Mouse (Mus musculus) MEL (cell line): ENCODE measurements at regions not wholly inside any gene's neighbourhood (a gene's known extent, or its start where the extent isn't known, plus 50 kb on each side); places are given as distances from the start of the nearest gene placed in this dataset.

Source experiments
- DNase-seq: peaks from one replicate; pipeline ENCODE4 v3.0.0; 2011; ENCODE audit warnings: low read depth, low spot score
- H3K27ac ChIP-seq: 2 replicates; pipeline ENCODE4 v1.5.1; 2012; ENCODE audit warnings: low read depth, mild to moderate bottlenecking, control low read depth, low read length, moderate library complexity; ENCODE audit not compliant: control insufficient read depth
- H3K27me3 ChIP-seq, 2 experiments: fragments of 150-350 bp in 1 of 2; sonication (generic) in 1 of 2; 2 replicates each; pipeline ENCODE4 v1.6.1; 2012; ENCODE audit warnings: low read length in 2 of 2, mild to moderate bottlenecking in 2 of 2, improper control_type of control experiment in 1 of 2, moderate library complexity in 1 of 2; ENCODE audit not compliant: insufficient read depth in 2 of 2, control insufficient read depth in 1 of 2
- H3K36me3 ChIP-seq, 2 experiments: 2 replicates each; pipeline ENCODE4 v1.6.1; 2012 to 2014; ENCODE audit warnings: low read length in 2 of 2, improper control_type of control experiment in 1 of 2, inconsistent platforms in 1 of 2, mild to moderate bottlenecking in 1 of 2; ENCODE audit not compliant: insufficient read depth in 2 of 2, control insufficient read depth in 1 of 2
- H3K4me1 ChIP-seq, 2 experiments: fragments of 150-350 bp in 1 of 2; sonication (generic) in 1 of 2; 2 replicates each; pipeline ENCODE4 v1.6.1; 2012; ENCODE audit warnings: low read length in 2 of 2, improper control_type of control experiment in 1 of 2, mild to moderate bottlenecking in 1 of 2; ENCODE audit not compliant: insufficient read depth in 2 of 2, control insufficient read depth in 1 of 2
- H3K4me3 ChIP-seq, 2 experiments: fragments of 150-350 bp in 1 of 2; sonication (generic) in 1 of 2; 2 replicates each; pipeline ENCODE4 v1.5.1; 2012; ENCODE audit warnings: low read depth in 2 of 2, low read length in 2 of 2, mild to moderate bottlenecking in 2 of 2, moderate library complexity in 2 of 2, control low read depth in 1 of 2, improper control_type of control experiment in 1 of 2; ENCODE audit not compliant: control insufficient read depth in 1 of 2, insufficient read depth in 1 of 2
- H3K79me2 ChIP-seq: 2 replicates; pipeline ENCODE4 v1.6.1; 2012; ENCODE audit warnings: mild to moderate bottlenecking, low read length, moderate library complexity; ENCODE audit not compliant: control insufficient read depth, poor library complexity, insufficient read depth
- H3K9ac ChIP-seq: 2 replicates; pipeline ENCODE4 v1.6.1; 2012; ENCODE audit warnings: low read depth, mild to moderate bottlenecking, control low read depth, low read length, moderate library complexity; ENCODE audit not compliant: control insufficient read depth, poor library complexity, severe bottlenecking
- H3K9me3 ChIP-seq: fragments of 150-350 bp; sonication (generic); replicated peaks from 2 replicates; pipeline ENCODE4 v1.6.1; 2012; ENCODE audit warnings: mild to moderate bottlenecking, low read length, improper control_type of control experiment, moderate library complexity; ENCODE audit not compliant: insufficient read depth
- CHD1 ChIP-seq: IDR thresholded peaks from 2 replicates; pipeline ENCODE4 v1.6.1; 2012; ENCODE audit warnings: low read depth, mild to moderate bottlenecking, inconsistent platforms, low read length, improper control_type of control experiment
- CTCF ChIP-seq, 3 experiments: IDR thresholded peaks in 2 of 3; conservative IDR thresholded peaks in 1 of 3; 2 replicates each; pipeline ENCODE4 v1.5.1; 2011 to 2012; ENCODE audit warnings: low read length in 3 of 3, low read depth in 2 of 3, mild to moderate bottlenecking in 2 of 3, improper control_type of control experiment in 1 of 3, inconsistent platforms in 1 of 3, mixed read lengths in 1 of 3, moderate library complexity in 1 of 3; ENCODE audit not compliant: control insufficient read depth in 1 of 3, insufficient read depth in 1 of 3, poor library complexity in 1 of 3, severe bottlenecking in 1 of 3
- E2F4 ChIP-seq: IDR thresholded peaks from 2 replicates; pipeline ENCODE4 v1.6.1; 2011; ENCODE audit warnings: low read depth, low read length, improper control_type of control experiment, borderline replicate concordance
- ELF1 ChIP-seq: IDR thresholded peaks from 2 replicates; pipeline ENCODE4 v1.6.1; 2014; ENCODE audit warnings: low read depth, mild to moderate bottlenecking, inconsistent platforms, low read length, improper control_type of control experiment, moderate library complexity
- EP300 ChIP-seq, 2 experiments: IDR thresholded peaks; 2 replicates each; pipeline ENCODE4 v1.6.1; 2011; ENCODE audit warnings: improper control_type of control experiment in 2 of 2, low read length in 2 of 2, low read depth in 1 of 2, mild to moderate bottlenecking in 1 of 2
- ETS1 ChIP-seq: IDR thresholded peaks from 2 replicates; pipeline ENCODE4 v1.6.1; 2012; ENCODE audit warnings: low read depth, mild to moderate bottlenecking, inconsistent platforms, low read length, improper control_type of control experiment, moderate library complexity
- MAZ ChIP-seq: IDR thresholded peaks from 2 replicates; pipeline ENCODE4 v1.6.1; 2012; ENCODE audit warnings: low read depth, mild to moderate bottlenecking, inconsistent platforms, low read length, improper control_type of control experiment
- POLR2AphosphoS5 ChIP-seq: IDR thresholded peaks from 2 replicates; pipeline ENCODE4 v1.6.1; 2012; ENCODE audit warnings: low read depth, borderline replicate concordance, mild to moderate bottlenecking, inconsistent platforms, low read length, moderate library complexity, mixed read lengths
- UBTF ChIP-seq: IDR thresholded peaks from 2 replicates; pipeline ENCODE4 v1.6.1; 2012; ENCODE audit warnings: low read depth, mild to moderate bottlenecking, inconsistent platforms, low read length, improper control_type of control experiment, moderate library complexity, borderline replicate concordance; ENCODE audit not compliant: insufficient read depth
- USF1 ChIP-seq: IDR thresholded peaks from 2 replicates; pipeline ENCODE4 v1.6.1; 2014; ENCODE audit warnings: low read depth, mild to moderate bottlenecking, inconsistent platforms, low read length, improper control_type of control experiment, moderate library complexity
- USF2 ChIP-seq, 2 experiments: IDR thresholded peaks; 2 replicates each; pipeline ENCODE4 v1.6.1; 2011 to 2012; ENCODE audit warnings: improper control_type of control experiment in 2 of 2, low read length in 2 of 2, borderline replicate concordance in 1 of 2, inconsistent platforms in 1 of 2, low read depth in 1 of 2, mild to moderate bottlenecking in 1 of 2; ENCODE audit not compliant: insufficient read depth in 1 of 2

DNA sequence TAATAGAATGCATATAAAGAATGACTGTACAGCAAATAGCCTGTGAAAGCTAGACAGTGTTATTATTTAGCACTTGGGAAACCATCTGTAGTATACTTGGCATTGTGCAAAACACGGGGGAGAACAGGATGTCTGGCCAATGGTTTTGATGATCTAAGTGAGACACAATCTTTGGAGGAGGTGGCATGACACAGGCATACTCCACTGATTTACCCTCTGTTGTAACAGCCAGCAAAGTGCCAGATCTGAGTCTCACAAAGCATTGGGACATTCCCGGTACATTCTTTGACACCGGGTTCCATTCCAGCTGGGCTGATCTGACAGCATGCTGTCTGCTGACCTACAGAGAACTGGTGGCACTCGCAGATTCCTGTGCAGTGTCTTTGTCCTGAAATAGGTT is 341.0 kb downstream of the Phf14 start:
- DNase-seq = no peak
- TF ChIP-seq ELF1 (no peak), EP300 (IDR thresholded peaks at IDR 0.05; ENCODE audit: low read depth in 1 of 2, low read length in 2 of 2) (no peak), CTCF (IDR thresholded peaks at IDR 0.05 in 2 of 3, conservative IDR thresholded peaks at IDR 0.05 in 1 of 3; ENCODE audit: control insufficient read depth in 1 of 3, insufficient read depth in 1 of 3, low read depth in 2 of 3, low read length in 3 of 3, poor library complexity in 1 of 3, severe bottlenecking in 1 of 3) (no peak)
- TF ChIP-seq, all 39 proteins: peak for 0
- no peaks in the 10 kb centered on the region for H3K36me3 ChIP-seq
- no peaks in the 10 kb centered on the region for H3K4me1 ChIP-seq
- no peaks in the 10 kb centered on the region for H3K27me3 ChIP-seq
- no peak overlapping the region for H3K9ac ChIP-seq
- no peak overlapping the region for H3K4me3 ChIP-seq
- no peaks in the 10 kb centered on the region for H3K79me2 ChIP-seq
- no peaks in the 10 kb centered on the region for H3K9me3 ChIP-seq
- H3K27ac ChIP-seq = no peak overlapping the region

DNA sequence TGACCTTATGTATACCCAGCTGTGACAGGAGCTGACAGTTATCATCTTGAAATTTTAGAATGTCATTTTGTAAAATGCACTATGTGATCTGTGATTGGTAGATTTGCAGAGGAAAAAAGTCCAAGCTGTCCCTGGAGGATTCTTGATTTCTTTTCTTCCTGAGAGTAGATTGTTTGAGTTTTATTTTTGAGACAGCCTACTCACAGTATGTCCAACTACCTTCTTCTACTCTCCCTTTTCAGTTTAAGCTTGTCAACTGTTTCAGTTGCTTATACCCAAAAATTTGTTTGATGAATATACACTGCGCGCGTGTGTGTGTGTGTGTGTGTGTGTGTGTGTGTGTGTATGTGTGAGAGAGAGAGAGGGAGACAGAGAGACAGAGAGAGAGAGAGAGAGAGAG is 346.9 kb downstream of the Phf14 start:
- Histone ChIP-seq H3K27me3 (no peaks in the 10 kb centered on the region), H3K4me1 (no peaks in the 10 kb centered on the region), H3K36me3 (no peaks in the 10 kb centered on the region), H3K27ac (no peak overlapping the region), H3K79me2 (no peaks in the 10 kb centered on the region), H3K9me3 (no peaks in the 10 kb centered on the region), H3K4me3 (no peak overlapping the region), H3K9ac (no peak overlapping the region)
- DNase-seq = no peak
- TF ChIP-seq USF1 = no peak
- TF ChIP-seq, all 39 proteins: peak for 0

DNA sequence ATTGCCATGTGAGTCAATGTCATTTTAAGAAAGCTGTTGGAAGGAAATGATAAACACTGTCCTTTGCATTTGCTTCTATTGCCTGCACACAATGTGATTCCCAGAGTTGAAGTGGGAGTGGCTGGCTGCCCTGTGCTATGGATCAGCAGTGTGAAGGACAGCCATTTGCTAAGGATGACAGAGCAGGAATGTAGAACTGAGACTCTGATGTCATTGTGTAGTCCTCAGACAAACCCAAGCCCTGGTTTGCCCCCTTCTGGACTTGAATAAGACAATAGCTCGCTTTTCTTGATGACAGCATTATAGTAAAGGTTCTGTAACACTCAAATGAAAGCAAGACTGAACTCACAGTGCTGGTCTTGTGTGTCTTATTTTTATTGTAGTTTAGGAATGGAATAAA is 347.8 kb downstream of the Phf14 start:
- Histone ChIP-seq H3K27ac (no peak overlapping the region), H3K9me3 (no peaks in the 10 kb centered on the region), H3K79me2 (no peaks in the 10 kb centered on the region), H3K9ac (no peak overlapping the region), H3K27me3 (no peaks in the 10 kb centered on the region), H3K4me3 (no peak overlapping the region), H3K4me1 (no peaks in the 10 kb centered on the region), H3K36me3 (no peaks in the 10 kb centered on the region)
- TF ChIP-seq POLR2AphosphoS5 = no peak
- DNase-seq = no peak

DNA sequence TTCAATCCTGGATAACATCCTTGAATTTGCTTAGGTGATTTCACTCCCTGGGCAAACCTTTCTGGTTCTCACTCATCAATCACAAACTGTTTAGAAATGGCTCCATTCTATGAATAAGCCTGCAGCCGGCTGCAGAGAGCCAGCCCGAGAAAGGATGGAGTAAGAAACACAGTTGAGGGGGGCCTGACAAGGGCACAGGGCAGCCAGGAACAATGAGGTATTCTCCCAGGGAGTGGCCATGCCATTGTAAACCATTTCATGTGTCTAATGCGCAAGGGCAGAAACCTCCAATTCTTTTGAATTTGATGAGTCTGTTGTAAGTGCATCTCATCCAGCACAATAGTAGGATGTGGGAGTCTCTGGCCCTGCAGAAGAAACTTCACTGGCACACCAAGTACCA is 350.7 kb downstream of the Phf14 start:
- DNase-seq = no peak
- Histone ChIP-seq H3K4me3 (no peak overlapping the region), H3K9me3 (no peaks in the 10 kb centered on the region), H3K9ac (no peak overlapping the region), H3K27ac (no peak overlapping the region), H3K4me1 (no peaks in the 10 kb centered on the region), H3K79me2 (no peaks in the 10 kb centered on the region), H3K36me3 (no peaks in the 10 kb centered on the region), H3K27me3 (no peaks in the 10 kb centered on the region)
- TF ChIP-seq USF2 (IDR thresholded peaks at IDR 0.05; ENCODE audit: borderline replicate concordance in 1 of 2, insufficient read depth in 1 of 2, low read depth in 1 of 2, low read length in 2 of 2) (no peak), MAZ (no peak), CHD1 (no peak), UBTF (no peak), E2F4 (no peak), ETS1 (no peak)
